Mouse (Mus musculus): Measurements from ENCODE around the gene Methig1.

DNA sequence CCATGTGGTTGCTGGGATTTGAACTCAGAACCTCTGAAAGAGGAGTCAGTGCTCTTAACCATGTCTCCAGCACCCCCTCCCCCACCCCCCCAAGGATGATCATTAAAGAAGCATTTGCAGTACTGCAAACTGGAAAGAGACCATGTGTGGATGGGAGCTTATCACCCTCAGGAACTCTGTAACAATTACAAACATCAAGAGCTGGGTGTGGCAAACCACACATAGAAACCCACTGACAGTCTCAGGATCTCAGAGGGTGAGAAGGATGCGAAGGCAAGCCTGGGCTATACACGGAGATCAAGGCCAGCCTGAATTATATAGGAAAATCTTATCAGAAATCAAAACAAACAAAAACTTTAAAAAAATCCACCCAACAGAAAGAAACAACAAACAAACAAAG is 46.7 kb upstream of the Methig1 start:
- TF ChIP-seq CTCF (IDR thresholded peaks at IDR 0.05; ENCODE audit: extremely low read depth, insufficient read length, insufficient replicate concordance, low read depth, low read length) = no peak
- no peak for TF ChIP-seq POLR2A (IDR thresholded peaks at IDR 0.05; ENCODE audit: low read depth, low read length)
